Mouse (Mus musculus) liver, adult 2 months (tissue): ENCODE data around the gene Cacng6.

Experiments used
- CTCF ChIP-seq: fragments of 200-500 bp; IDR thresholded peaks from 2 replicates; pipeline ENCODE4 v1.5.1; 2011; ENCODE audit warnings: low read depth, low read length, control low read depth
- POLR2A ChIP-seq: fragments of 200-500 bp; IDR thresholded peaks from 2 replicates; pipeline ENCODE4 v1.6.1; 2011; ENCODE audit warnings: low read length, control low read depth; ENCODE audit not compliant: insufficient read depth; ENCODE audit errors: extremely low read depth

DNA sequence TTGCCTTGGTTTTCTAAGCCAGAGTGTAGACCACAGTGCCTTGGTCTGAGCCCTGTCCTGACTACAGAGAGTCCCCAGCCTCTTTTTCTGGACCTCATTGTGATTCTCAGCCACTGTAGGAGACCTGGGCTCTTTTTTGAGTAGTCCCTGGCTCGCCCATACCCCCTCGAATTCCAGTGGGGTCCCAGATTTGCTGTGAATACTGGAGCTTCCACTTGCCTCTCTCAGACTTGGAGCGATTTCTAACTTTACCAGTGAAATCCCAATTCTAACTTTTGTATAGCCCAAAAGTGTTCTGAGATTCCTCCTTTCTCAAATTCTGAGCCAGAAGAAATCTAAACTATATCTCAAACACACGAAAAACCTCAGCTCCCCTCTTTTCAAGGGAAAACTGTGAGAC is at the start of gene Cacng6:
- no peak for TF ChIP-seq CTCF
- TF ChIP-seq POLR2A: no peak
